Mouse (Mus musculus) Patski (cell line): ENCODE results near the gene Rffl. TPM values are rescaled to one million over a fixed set of nuclear protein-coding genes. Genes with fewer than 3 reads are reported as not detected.
A peak's percentile ranks its signal among the peaks of the same experiment; 100 is the strongest.

Experiments
- ATAC-seq: fragments of 100-300 bp; one replicate; pipeline ENCODE4 v1.8.0; 2021
- CTCF ChIA-PET: fragments of 350-600 bp; sonication (Branson Sonifier 250); formaldehyde crosslinking; loops from one replicate; lab custom pipeline; 2022; ENCODE audit warnings: inconsistent platforms; lab: Charles Lee
- POLR2A ChIA-PET: fragments of 350-600 bp; sonication (Branson Sonifier 250); formaldehyde crosslinking; loops from one replicate; lab custom pipeline; 2022; ENCODE audit warnings: antibody characterized with exemption, inconsistent platforms; lab: Charles Lee
- DNase-seq: peaks from one replicate; pipeline ENCODE4 v3.0.0-alpha.2; 2011; ENCODE audit warnings: low read depth, low spot score
- H3K27me3 ChIP-seq: fragments of 371-371 bp; one replicate; pipeline ENCODE4 v1.5.1; 2021
- CTCF ChIP-seq: fragments of 100-300 bp; IDR thresholded peaks from one replicate; pipeline ENCODE4 v1.5.1; 2021
- in situ Hi-C: fragments of 300-500 bp; cut with MboI; formaldehyde crosslinking; loops from 3 replicates; pipeline ENCODE4 v1.11.1; 2018; ENCODE audit warnings: low pct_unique_long_range_greater_than_20kb, mixed read lengths
- polyA plus RNA-seq: library from polyadenylated mRNA; unstranded; gene quantifications from one replicate; pipeline ENCODE4 v1.2.3, GENCODE M21; 2021

Gene Rffl
- polyA plus RNA-seq, 1 experiment from 2014 or later: 12.7 TPM

GRCm38 (mm10) chr11:82763261-82763660, 107.7 kb downstream of the Rffl start:
- ATAC-seq: no peak
- TF ChIP-seq CTCF: no peak
- no peak for DNase-seq
- in situ Hi-C loops: loop anchor here (25.0 kb wide), 1 partner anchor 524 kb away; the partner anchor contains the start of genes Ap2b1 and Slfn14
- H3K27me3 ChIP-seq: peaks cover 13% of the 10 kb centered on the region
- ChIA-PET POLR2A (no interaction called here), CTCF (no interaction called here)

GRCm38 (mm10) chr11:82762286-82762829, 108.7 kb downstream of the Rffl start:
- DNase-seq: no peak
- in situ Hi-C loops: loop anchor here (25.0 kb wide), 1 partner anchor 525 kb away; the partner anchor contains the start of genes Ap2b1 and Slfn14
- TF ChIP-seq CTCF: peak; percentile 48
- ATAC-seq: no peak
- peaks cover 13% of the 10 kb centered on the region for H3K27me3 ChIP-seq
- ChIA-PET CTCF (interaction anchor here (1.0 kb wide), 1 partner anchor 16 kb away, joined by 3 read pairs; no protein-coding TSS in a partner anchor), POLR2A (no interaction called here)

GRCm38 (mm10) chr11:82755919-82756318, 115.1 kb downstream of the Rffl start:
- in situ Hi-C loops: loop anchor here (25.0 kb wide), 1 partner anchor 531 kb away; the partner anchor contains the start of genes Ap2b1 and Slfn14
- no peak for TF ChIP-seq CTCF
- ChIA-PET POLR2A (no interaction called here), CTCF (no interaction called here)
- ATAC-seq: no peak
- H3K27me3 ChIP-seq: peaks cover 13% of the 10 kb centered on the region
- DNase-seq: no peak

Other genes starting within 250 kb of the Rffl start
- gene Cct6b, start 106.9 kb downstream of the Rffl start, polyA plus RNA-seq: 0.47 TPM
- gene Zfp830, start 106.9 kb downstream of the Rffl start, polyA plus RNA-seq: 21.0 TPM
- 29.5 TPM for gene Lig3, start 90.1 kb downstream of the Rffl start, polyA plus RNA-seq
- 20.3 TPM for gene Rad51d, start 19.4 kb upstream of the Rffl start, polyA plus RNA-seq
- 0.03 TPM for gene Fndc8, start 20.9 kb upstream of the Rffl start, polyA plus RNA-seq
- 20.4 TPM for gene Nle1, start 37.2 kb upstream of the Rffl start, polyA plus RNA-seq
- not detected for gene Unc45b, start 39.3 kb upstream of the Rffl start, polyA plus RNA-seq
- not detected for gene Slfn5, start 80.1 kb upstream of the Rffl start, polyA plus RNA-seq
- gene Slfn9, start 120.6 kb upstream of the Rffl start, polyA plus RNA-seq: 5.4 TPM
- gene Slfn8, start 149.6 kb upstream of the Rffl start, polyA plus RNA-seq: 0.92 TPM
- 0.10 TPM for gene Slfn2, start 193.9 kb upstream of the Rffl start, polyA plus RNA-seq
- not detected for gene Slfn1, start 245.6 kb upstream of the Rffl start, polyA plus RNA-seq